Mouse (Mus musculus): ENCODE results near the gene Gm10337. TPM values are rescaled to one million over a fixed set of nuclear protein-coding genes. Genes with fewer than 3 reads are reported as not detected.

The Gm10337 gene
- polyA plus RNA-seq (2012; rRNA removed), result not detected in 2 replicates

DNA sequence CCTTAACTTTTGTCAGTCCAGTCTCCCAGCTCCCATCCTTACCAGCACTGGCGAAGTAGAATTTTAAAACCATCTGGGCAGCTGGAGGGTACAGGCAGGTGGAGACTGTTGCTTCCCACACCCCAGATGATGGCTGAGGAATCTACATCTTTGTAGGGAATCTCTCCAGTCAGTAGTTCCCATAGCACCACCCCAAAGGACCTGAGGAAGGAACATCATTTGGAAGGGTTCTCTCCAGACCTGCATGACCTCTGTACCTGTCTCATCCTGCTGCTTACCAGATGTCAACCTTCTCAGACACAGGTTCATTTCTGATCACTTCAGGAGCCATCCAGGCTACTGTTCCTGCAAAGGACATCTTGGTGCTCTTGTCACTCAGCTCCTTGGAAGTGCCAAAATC is at the start of gene Gm10337:
Gene Gm10337 (plus strand): TSS at position 276 of the 400 bp plus-strand sequence.

DNA sequence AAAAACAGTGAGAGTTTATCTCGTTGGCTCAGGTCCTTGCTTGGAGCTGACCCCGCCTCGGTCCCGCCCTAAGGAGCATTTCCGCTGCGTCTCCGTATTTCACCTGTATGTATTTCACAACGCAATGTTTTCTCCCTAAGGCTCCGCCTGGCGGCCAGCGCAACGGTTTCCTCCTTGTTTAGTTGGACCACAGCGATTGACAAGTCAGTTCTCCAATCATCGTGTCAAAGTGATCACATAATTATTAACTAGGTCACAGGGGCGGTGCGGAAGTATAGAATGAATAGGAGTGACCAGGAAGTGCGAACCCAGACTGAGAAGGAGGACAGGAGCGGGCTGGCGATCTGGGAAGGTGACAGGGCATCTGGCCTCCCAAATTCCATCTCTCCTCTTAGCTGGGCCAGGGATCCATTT is 44.6 kb upstream of the Gm10337 start, which contains the start of gene Prr13:
Gene Prr13 (plus strand): TSS at position 125 of the 414 bp plus-strand sequence.

DNA sequence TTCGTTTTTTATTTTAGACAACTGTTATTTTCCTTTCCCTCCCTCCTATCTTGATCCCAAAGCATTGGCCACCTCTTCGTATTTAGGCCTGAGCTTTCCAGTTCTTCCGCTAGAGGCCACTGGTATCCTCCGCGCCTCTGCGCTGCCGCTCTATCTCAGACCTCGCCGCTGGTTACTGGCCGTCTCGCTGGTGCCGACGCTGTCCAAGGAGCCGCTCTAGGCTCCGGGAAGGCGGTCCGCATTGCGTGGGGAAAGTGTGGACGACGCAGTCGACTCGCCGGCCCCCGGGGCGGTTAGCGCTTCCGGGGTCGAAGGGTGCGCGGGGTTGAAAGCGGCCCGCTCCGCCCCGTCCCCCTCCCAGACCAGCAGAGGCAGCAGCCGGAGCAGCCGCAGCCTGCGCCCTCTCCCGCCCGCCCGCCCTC is 33.3 kb upstream of the Gm10337 start, which contains the start of gene Pcbp2:
Gene Pcbp2 (plus strand): TSS at position 357 of the 422 bp plus-strand sequence.

GRCm38 (mm10) chr15:102516728-102517404 is 13.3 kb downstream of the Gm10337 start, which contains the start of gene Map3k12:
TSS of gene Map3k12 (minus strand) at chr15:102517064.

DNA sequence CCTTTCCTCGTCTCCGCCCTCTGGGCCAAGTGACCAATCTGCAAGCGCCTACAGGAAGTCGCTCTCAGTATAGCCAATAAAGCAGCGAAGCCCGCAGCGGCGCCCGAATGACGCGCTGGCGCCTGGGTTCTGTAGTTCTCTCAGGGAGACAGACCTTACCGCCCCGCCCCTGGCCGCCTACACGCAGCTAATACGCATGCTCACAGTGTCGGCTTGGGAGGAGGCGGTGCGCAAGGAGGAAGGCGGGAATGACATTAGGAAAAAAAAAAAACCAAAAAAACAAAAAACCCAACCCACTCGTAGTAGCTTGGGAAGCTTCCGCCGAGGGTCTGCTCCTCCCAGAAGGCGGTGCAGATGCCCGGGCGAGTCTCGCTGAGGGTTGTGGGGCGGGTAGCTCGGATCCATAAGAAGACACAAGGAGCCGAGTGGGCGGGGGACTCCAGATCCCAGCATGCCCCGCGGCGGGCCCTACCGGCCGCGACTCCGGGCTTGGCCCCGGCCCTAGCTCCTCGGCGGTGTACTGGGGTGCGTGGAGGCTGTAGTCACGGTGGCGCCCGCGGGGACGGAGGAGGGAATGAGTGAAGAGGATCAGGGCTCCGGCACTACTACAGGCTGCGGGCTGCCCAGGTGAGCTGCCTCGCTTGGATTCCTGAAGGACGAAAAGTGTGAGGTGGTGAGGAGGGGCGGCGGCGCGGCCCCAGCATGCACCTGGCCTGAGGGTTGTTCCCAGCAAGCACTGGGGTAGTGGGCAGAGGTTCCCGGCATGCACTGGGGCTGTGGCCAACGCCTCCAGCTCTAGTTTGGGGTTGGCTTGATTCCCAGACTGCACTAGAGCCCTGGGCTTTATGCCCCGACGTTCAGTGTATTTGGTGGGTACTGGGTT is 14.7 kb downstream of the Gm10337 start, which contains the start of gene Tarbp2:
Gene Tarbp2 (plus strand): TSS at position 217 of the 883 bp plus-strand sequence.

GRCm38 (mm10) chr15:102524892-102525485 is 21.5 kb downstream of the Gm10337 start, which contains the start of gene Npff:
TSS of gene Npff (minus strand) at chr15:102524942.

Other genes starting within 250 kb of the Gm10337 start
- gene Rarg, start 246.2 kb upstream of the Gm10337 start, polyA plus RNA-seq (2012; rRNA removed), result 57.9 and 65.1 TPM in 2 replicates
- 0.77 and 1.0 TPM in 2 replicates for gene Gm9918, start 233.2 kb upstream of the Gm10337 start, polyA plus RNA-seq (2012; rRNA removed)
- 119 and 129 TPM in 2 replicates for gene Mfsd5, start 224.3 kb upstream of the Gm10337 start, polyA plus RNA-seq (2012; rRNA removed)
- 12.0 and 16.4 TPM in 2 replicates for gene Espl1, start 207.5 kb upstream of the Gm10337 start, polyA plus RNA-seq (2012; rRNA removed)
- gene Pfdn5, start 177.6 kb upstream of the Gm10337 start, polyA plus RNA-seq (2012; rRNA removed), result 77.8 and 110 TPM in 2 replicates
- gene Myg1, start 172.0 kb upstream of the Gm10337 start, polyA plus RNA-seq (2012; rRNA removed), result 58.9 and 73.8 TPM in 2 replicates
- gene Aaas, start 153.0 kb upstream of the Gm10337 start, polyA plus RNA-seq (2012; rRNA removed), result 44.6 and 50.1 TPM in 2 replicates
- gene Sp7, start 136.5 kb upstream of the Gm10337 start, polyA plus RNA-seq (2012; rRNA removed), result 1.7 and 2.3 TPM in 2 replicates
- 19.1 and 23.3 TPM in 2 replicates for gene Sp1, start 97.6 kb upstream of the Gm10337 start, polyA plus RNA-seq (2012; rRNA removed)
- 150 and 164 TPM in 2 replicates for gene Amhr2, start 58.4 kb upstream of the Gm10337 start, polyA plus RNA-seq (2012; rRNA removed)
- gene Prr13, start 44.7 kb upstream of the Gm10337 start, polyA plus RNA-seq (2012; rRNA removed), result 105 and 108 TPM in 2 replicates
- 416 and 676 TPM in 2 replicates for gene Pcbp2, start 33.2 kb upstream of the Gm10337 start, polyA plus RNA-seq (2012; rRNA removed)
- gene Map3k12, start 13.3 kb downstream of the Gm10337 start, polyA plus RNA-seq (2012; rRNA removed), result 19.0 and 19.6 TPM in 2 replicates
- gene Tarbp2, start 14.5 kb downstream of the Gm10337 start, polyA plus RNA-seq (2012; rRNA removed), result 89.7 and 90.4 TPM in 2 replicates
- gene Npff, start 21.2 kb downstream of the Gm10337 start, polyA plus RNA-seq (2012; rRNA removed), result 3.8 and 4.0 TPM in 2 replicates
- gene Gm28047, start 121.3 kb downstream of the Gm10337 start, polyA plus RNA-seq (2012; rRNA removed), result not detected in 2 replicates
- gene Atf7, start 121.7 kb downstream of the Gm10337 start, polyA plus RNA-seq (2012; rRNA removed), result 77.0 and 108 TPM in 2 replicates
- 346 and 452 TPM in 2 replicates for gene Atp5g2, start 168.6 kb downstream of the Gm10337 start, polyA plus RNA-seq (2012; rRNA removed)
- 61.4 and 72.0 TPM in 2 replicates for gene Calcoco1, start 218.5 kb downstream of the Gm10337 start, polyA plus RNA-seq (2012; rRNA removed)

Measured in ovary, adult 2 months (tissue).